Mouse (Mus musculus) spleen, postnatal 4 days (tissue): Measurements from ENCODE around the gene Spc24.

Source experiments
- DNase-seq, 2 experiments: peaks; one replicate each; pipeline ENCODE4 v3.0.0; 2022; ENCODE audit warnings: low spot score in 2 of 2

The Spc24 gene

DNA sequence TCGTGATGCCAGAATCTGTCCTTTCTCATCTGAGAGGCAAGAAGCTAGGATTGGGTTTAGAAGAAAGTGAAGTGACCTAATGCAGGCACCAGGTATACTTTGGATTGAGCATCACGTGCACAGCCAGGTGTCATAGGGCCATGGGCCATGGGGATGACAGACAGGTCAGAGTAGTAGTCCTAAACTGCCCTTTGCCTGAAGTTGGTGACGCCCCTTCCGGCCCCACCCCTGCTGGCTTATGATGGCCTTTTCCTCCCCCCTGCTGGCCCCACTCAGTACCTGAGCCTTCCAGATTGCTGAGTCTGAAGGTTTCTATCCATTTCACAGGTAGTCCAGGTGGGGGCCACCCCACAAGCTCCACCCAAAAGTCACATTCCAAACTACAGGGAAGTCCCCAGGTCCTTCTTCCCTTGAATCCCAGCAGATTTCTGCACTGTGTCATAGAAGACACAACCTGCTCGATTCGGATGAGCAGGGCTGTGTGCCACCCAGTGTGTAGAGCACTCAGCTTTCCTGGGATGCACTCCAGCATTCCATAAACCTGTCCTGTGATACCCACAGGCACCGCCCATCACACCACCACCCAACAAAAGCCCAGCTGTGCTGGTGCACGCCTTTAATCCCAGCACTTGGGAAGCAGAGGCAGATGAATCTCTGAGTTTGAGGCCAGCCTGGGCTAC is 53.4 kb downstream of the Spc24 start:
- DNase-seq = no peak

DNA sequence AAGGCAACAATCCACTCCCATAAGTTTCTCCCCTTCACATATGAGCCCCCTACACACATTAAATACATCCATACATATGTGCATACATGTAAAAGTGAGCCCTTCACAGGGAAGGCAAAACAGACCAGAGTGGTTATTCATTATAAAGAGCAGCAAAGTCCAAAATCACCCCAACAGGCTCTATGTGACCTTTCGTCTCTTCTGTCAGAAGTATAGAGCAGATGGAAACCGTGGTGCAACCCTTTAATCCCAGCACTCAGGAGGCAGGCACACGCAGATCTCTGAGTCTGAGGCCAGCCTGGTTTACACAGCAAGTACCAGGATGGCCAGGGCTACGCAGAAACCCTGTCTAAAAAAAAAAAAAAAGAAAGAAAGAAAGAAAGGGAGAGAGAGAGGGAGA is 54.0 kb downstream of the Spc24 start:
- DNase-seq = no peak
